Mouse (Mus musculus) kidney, embryonic 15.5 days (tissue): Measurements from ENCODE around the gene Mybpc2. TPM values are rescaled to one million over a fixed set of nuclear protein-coding genes. Genes with fewer than 3 reads are reported as not detected.

Source experiments
- ATAC-seq: fragments of 200-750 bp; cut with Nextera tagmentation; replicated peaks from 2 replicates; pipeline ENCODE4 v1.8.0; 2017; ENCODE audit warnings: moderate TSS enrichment; ENCODE audit not compliant: low FRiP score
- H3K27ac ChIP-seq: fragments of 300-500 bp; sonication (generic); 2 replicates; pipeline ENCODE4 v1.5.1; 2015; ENCODE audit warnings: mild to moderate bottlenecking, inconsistent platforms
- H3K27me3 ChIP-seq: fragments of 300-500 bp; sonication (generic); 2 replicates; pipeline ENCODE4 v1.6.1; 2015; ENCODE audit warnings: inconsistent platforms
- H3K36me3 ChIP-seq: fragments of 300-500 bp; sonication (generic); 2 replicates; pipeline ENCODE4 v1.6.1; 2015; ENCODE audit warnings: inconsistent platforms
- H3K4me1 ChIP-seq: fragments of 300-500 bp; sonication (generic); 2 replicates; pipeline ENCODE4 v1.6.1; 2015; ENCODE audit warnings: inconsistent platforms
- H3K4me2 ChIP-seq: fragments of 300-500 bp; sonication (generic); 2 replicates; pipeline ENCODE4 v1.6.1; 2015; ENCODE audit warnings: moderate library complexity, mild to moderate bottlenecking, inconsistent platforms
- H3K4me3 ChIP-seq: fragments of 300-500 bp; sonication (generic); replicated peaks from 2 replicates; pipeline ENCODE4 v1.5.1; 2015; ENCODE audit warnings: mild to moderate bottlenecking, inconsistent platforms
- H3K9ac ChIP-seq: fragments of 300-500 bp; sonication (generic); 2 replicates; pipeline ENCODE4 v1.6.1; 2015; ENCODE audit warnings: mild to moderate bottlenecking, inconsistent platforms
- H3K9me3 ChIP-seq: fragments of 300-500 bp; sonication (generic); replicated peaks from 2 replicates; pipeline ENCODE4 v1.6.1; 2016; ENCODE audit warnings: inconsistent platforms
- WGBS: fragments of 180-500 bp; shearing (Covaris S2); methylation state at CpG from one replicate; pipeline ENCODE4 v1.1.7; 2015; ENCODE audit warnings: mixed read lengths; 5-methylcytosine and 5-hydroxymethylcytosine counted together
- polyA plus RNA-seq: library from polyadenylated mRNA; unstranded; fragments of >200 nt; fragmentation: Nextera tagmentation; extraction: Ambion mirVana; gene quantifications from 2 replicates; pipeline ENCODE4 v1.2.1, GENCODE M21; 2015

Mybpc2 gene
- polyA plus RNA-seq, 1 experiment from 2014 or later = 0.16 TPM

DNA sequence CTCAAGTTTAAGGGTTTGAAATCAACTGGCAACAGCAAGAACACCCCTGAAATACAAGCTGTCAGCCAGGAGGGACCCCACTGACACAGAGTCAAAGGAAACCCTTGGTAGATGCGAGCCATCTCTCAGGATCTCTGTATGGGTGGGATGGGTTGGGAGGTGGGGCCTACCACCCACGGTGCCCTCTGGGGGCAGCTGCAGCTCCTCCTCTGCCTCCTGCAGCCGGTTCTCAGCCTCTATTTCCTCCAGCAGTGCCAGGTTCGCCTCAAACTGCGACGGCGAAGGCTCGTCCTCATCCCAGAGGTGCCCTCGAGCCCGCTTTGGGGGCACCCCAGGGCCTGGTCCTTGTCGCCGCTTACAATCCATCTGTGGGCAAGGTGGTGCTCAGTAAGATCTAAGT is 18.6 kb upstream of the Mybpc2 start:
- Histone ChIP-seq H3K36me3 (peaks cover 50% of the 10 kb centered on the region), H3K27ac (no peak overlapping the region), H3K4me3 (no peak overlapping the region), H3K9me3 (no peaks in the 10 kb centered on the region), H3K9ac (no peak overlapping the region), H3K4me1 (peaks cover 14% of the 10 kb centered on the region), H3K4me2 (no peak overlapping the region), H3K27me3 (no peaks in the 10 kb centered on the region)
- ATAC-seq = no peak
- 77% methylated on average over 12 of the region's 12 CpGs for WGBS

DNA sequence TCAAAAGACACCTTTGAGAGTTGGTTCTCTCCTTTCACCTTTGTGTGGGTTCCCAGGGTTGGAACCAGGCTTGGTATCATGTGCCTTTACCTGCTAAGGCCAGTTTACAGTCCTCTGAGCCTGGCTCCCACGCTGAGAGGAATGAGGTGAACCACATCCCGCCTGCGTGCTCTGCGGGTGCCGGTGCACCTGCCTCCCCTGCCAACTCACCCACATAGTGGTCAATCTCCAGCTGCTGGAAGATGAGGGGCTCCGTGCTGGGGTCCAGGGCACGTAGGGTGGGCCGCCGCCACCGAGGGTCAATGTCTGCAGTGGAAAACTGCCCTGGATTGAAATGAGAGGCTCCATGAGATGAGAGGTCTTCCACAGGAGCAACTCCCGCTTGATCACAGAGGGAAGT is 18.1 kb upstream of the Mybpc2 start:
- no peaks in the 10 kb centered on the region for H3K27me3 ChIP-seq
- no peak for ATAC-seq
- H3K4me3 ChIP-seq = no peak overlapping the region
- peaks cover 9% of the 10 kb centered on the region for H3K4me1 ChIP-seq
- H3K36me3 ChIP-seq = peaks cover 56% of the 10 kb centered on the region
- WGBS = 94% methylated on average over 11 of the region's 11 CpGs
- no peak overlapping the region for H3K4me2 ChIP-seq
- no peaks in the 10 kb centered on the region for H3K9me3 ChIP-seq
- H3K9ac ChIP-seq = no peak overlapping the region
- H3K27ac ChIP-seq = no peak overlapping the region

DNA sequence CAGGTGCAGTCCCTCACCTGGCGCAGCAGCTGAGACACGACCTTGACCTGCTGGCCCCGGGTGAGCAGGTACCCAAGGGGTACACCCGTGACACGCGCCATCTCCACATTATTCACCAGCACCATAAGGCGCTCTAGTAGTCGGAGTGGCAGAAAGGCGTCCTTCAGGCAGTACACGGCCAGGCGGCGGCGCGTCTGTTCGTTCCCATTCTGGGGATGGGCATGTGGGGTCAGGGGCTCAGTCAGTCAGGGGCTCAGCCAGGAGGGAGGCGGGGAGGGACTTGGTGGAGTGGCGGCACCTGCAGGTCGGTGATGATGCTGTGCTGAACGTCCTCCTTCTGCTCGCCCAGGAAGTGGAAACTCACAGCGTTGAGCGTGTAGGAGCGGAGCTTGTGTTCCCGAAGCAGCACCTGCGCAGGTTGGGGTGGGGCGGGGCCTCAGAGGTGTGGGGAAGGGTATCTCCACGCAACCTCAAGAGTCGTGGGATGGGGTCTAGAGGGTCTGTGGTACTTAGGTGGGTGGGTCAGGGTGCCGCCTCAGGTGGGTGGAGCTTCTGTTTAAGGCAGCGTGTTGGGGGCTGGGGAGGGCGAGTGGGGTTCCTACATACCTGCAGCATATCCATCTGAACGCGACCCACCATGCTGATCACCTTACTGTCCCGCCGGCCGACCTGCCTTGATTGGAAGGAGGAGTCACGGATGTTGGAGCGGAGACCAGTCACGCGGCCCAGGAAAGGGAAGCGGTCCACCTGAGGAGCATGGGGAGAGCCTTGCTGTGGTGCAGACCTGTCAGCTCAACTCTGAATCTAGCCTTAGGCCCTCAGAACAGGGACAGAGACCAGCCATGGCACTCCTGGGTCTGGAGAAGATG is 14.5 kb upstream of the Mybpc2 start:
- no peak overlapping the region for H3K4me3 ChIP-seq
- no peak overlapping the region for H3K27ac ChIP-seq
- peaks cover 90% of the 10 kb centered on the region for H3K36me3 ChIP-seq
- H3K9me3 ChIP-seq = no peaks in the 10 kb centered on the region
- ATAC-seq = no peak
- no peak overlapping the region for H3K9ac ChIP-seq
- H3K4me1 ChIP-seq = no peaks in the 10 kb centered on the region
- H3K27me3 ChIP-seq = no peaks in the 10 kb centered on the region
- H3K4me2 ChIP-seq = no peak overlapping the region
- 91% methylated on average over 41 of the region's 41 CpGs for whole genome bisulfite sequencing

DNA sequence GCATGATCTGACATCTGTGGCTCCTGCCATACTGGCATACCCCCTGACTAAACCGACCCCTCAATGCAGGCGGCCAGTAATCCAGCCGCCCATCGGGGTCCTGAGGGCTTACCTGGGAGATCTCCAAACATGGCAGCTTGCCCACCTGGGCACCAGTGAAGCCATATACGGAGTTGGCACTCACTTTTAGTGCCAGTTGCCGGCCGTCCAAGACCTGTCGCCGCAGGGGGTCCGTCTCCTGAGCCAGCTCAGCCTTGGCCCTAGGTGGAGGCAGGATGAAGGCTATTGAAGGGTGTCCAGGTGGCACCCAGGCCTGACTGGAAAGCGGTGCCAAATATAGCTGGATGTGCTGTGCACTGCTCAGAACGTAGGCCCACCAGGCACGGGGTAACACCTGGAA is 13.0 kb upstream of the Mybpc2 start:
- no peaks in the 10 kb centered on the region for H3K27me3 ChIP-seq
- no peak overlapping the region for H3K9ac ChIP-seq
- ATAC-seq = no peak
- WGBS = 91% methylated on average over 13 of the region's 13 CpGs
- H3K27ac ChIP-seq = no peak overlapping the region
- no peaks in the 10 kb centered on the region for H3K9me3 ChIP-seq
- H3K36me3 ChIP-seq = peaks cover 99% of the 10 kb centered on the region
- no peak overlapping the region for H3K4me2 ChIP-seq
- no peak overlapping the region for H3K4me3 ChIP-seq
- no peaks in the 10 kb centered on the region for H3K4me1 ChIP-seq

DNA sequence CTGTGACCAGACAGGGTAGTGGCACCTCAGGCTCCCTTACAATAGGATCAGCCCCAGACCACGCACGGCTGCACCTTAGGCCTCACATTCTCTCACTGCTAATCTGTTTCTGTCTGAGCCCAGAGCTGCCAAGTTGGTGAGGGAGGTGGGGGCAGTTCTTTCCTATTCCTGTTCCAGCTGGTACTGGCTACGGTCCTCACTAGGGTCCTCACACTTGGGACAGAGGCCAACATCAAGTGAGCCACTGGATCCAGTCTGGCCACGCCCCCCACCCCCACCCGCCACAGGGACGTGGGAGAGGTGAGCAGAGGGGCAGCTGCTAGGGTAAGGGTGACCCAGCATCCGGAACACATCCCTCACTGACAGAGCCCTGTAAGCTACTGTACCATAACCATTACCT is 12.6 kb upstream of the Mybpc2 start:
- H3K9ac ChIP-seq = no peak overlapping the region
- H3K36me3 ChIP-seq = peaks cover 97% of the 10 kb centered on the region
- no peaks in the 10 kb centered on the region for H3K9me3 ChIP-seq
- H3K4me1 ChIP-seq = no peaks in the 10 kb centered on the region
- no peak for ATAC-seq
- 74% methylated on average over 7 of the region's 7 CpGs for WGBS
- no peak overlapping the region for H3K4me3 ChIP-seq
- no peaks in the 10 kb centered on the region for H3K27me3 ChIP-seq
- no peak overlapping the region for H3K27ac ChIP-seq
- no peak overlapping the region for H3K4me2 ChIP-seq

DNA sequence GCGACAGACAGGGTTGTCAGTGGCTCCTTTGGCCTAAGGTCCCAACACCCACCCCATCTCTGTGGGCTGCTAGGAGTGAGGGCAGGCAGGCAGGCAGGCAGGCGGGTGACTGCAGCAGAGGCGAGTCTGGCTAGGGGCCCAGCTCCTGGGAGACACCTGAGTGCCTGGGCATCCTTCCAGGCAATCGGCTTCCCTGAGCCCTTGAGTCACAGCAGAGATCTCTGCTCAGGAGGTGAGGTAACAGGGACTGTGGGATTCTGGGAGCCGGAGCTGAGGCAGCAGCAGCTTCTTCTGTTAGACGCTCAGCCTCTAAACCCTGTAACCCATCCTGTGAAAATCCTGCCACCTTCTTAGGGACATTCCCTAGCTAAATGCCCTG is 12.1 kb upstream of the Mybpc2 start:
- Histone ChIP-seq H3K4me1 (no peaks in the 10 kb centered on the region), H3K4me3 (no peak overlapping the region), H3K4me2 (no peak overlapping the region), H3K9ac (no peak overlapping the region), H3K27me3 (no peaks in the 10 kb centered on the region), H3K36me3 (peaks cover 93% of the 10 kb centered on the region), H3K9me3 (no peaks in the 10 kb centered on the region), H3K27ac (no peak overlapping the region)
- no peak for ATAC-seq
- WGBS = 87% methylated on average over 6 of the region's 6 CpGs

DNA sequence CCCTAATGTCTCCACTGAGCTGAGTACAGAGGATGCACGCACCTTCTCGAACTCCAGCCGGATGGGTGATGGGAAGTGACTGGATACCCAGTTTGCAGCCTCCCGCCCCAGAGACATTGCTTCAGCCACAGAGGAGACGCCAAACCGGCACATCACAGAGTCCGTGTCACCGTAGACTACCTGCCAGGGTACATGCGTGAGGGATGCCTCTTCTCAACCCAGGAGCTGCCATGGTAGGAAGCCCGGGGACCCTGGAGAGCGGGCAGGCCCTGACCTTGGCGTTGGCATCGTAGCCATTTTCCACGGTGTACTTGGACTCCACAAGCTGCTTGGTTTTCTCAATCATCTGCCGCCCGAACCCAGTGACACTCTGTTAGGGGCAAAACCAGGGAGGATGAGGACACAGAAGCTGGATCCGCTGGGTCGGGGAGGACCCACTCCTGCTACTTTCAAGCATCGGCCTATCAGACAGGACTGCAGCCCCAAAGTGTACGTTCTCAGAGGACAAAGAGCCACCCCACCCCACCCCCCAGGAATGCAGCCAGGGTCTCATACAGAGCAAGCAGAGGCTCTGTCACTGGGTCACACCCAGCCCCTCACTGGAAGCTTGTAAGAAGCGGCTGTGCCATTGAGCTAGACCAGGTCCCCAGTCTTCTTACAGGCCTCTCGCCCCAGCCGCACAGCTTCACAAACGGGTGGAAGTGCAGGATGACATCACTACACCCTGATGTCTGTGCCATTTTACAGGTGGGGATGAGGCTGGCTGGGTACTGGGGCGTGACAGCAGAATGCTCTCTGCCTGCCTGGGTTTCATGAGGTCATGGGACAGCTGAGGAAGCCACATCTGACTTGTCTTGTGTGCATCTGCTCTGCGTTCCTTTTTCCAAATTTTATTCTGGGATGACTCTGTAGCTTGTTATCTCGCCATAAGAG is 11.5 kb upstream of the Mybpc2 start:
- Histone ChIP-seq H3K4me1 (no peaks in the 10 kb centered on the region), H3K9ac (no peak overlapping the region), H3K4me2 (no peak overlapping the region), H3K9me3 (no peaks in the 10 kb centered on the region), H3K4me3 (no peak overlapping the region), H3K27me3 (no peaks in the 10 kb centered on the region), H3K36me3 (peaks cover 87% of the 10 kb centered on the region), H3K27ac (no peak overlapping the region)
- no peak for ATAC-seq
- 89% methylated on average over 27 of the region's 27 CpGs for WGBS

DNA sequence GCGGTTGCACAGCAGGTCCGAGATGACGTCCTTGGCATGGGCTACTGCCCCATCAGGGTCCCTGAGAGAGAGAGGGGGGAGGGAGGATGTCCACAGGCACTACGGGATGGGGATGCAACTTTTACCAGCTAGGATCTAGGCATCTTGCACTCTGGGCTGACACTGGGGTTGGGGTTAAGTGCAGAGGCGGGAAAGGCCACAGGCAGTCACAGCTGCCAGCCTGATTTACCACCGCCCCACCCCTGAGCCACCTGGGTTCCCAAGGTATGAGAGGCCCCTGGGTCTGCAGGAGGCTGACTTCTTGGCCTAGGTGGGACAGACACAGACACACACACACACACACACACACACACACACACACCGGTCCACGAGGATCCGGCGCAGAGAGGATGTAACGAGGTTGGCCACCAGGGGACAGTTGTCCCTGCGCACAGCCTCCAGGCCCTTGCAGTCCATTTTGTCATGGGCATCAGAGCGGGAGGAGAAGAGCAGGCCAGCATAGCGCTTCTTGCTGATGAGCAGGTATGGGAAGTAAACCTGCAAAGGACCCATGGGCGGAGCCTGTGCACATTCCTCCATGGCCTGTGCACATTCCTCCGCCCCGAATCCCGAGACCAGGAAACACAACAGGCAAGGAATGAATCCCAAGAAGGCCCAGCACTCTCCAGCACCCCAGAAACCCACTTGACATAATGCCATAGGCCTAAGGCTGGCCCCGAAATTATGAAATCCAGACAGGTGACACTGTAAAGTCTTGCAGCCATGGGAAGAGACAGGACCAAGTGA is 10.4 kb upstream of the Mybpc2 start:
- Histone ChIP-seq H3K9me3 (no peaks in the 10 kb centered on the region), H3K27ac (no peak overlapping the region), H3K4me1 (no peaks in the 10 kb centered on the region), H3K27me3 (no peaks in the 10 kb centered on the region), H3K4me2 (no peak overlapping the region), H3K36me3 (peaks cover 76% of the 10 kb centered on the region), H3K4me3 (no peak overlapping the region), H3K9ac (no peak overlapping the region)
- ATAC-seq = no peak
- WGBS = 89% methylated on average over 19 of the region's 19 CpGs

DNA sequence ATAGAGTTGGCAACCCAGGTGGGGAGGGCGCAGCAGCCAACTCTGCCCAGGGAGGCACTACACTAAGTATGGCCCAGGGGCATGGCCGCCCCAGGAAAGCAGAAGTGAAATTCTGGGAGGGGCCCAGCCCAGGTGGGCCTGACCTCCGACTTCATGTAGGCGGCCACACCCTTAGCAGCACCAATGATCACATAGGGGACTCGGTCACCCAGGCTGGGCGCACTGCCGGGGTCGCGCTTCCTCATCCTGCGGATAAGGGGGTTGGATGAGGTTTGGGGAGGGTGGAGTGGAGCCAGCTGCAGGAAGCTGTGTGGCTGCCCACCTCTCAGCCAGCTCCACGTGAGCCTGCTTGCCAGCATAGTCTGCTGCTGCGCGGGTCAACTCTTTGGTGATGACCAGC is 9.8 kb upstream of the Mybpc2 start:
- WGBS = 85% methylated on average over 13 of the region's 13 CpGs
- Histone ChIP-seq H3K4me3 (no peak overlapping the region), H3K9me3 (no peaks in the 10 kb centered on the region), H3K9ac (no peak overlapping the region), H3K36me3 (peaks cover 70% of the 10 kb centered on the region), H3K4me2 (no peak overlapping the region), H3K27me3 (no peaks in the 10 kb centered on the region), H3K27ac (no peak overlapping the region), H3K4me1 (no peaks in the 10 kb centered on the region)
- ATAC-seq = no peak

DNA sequence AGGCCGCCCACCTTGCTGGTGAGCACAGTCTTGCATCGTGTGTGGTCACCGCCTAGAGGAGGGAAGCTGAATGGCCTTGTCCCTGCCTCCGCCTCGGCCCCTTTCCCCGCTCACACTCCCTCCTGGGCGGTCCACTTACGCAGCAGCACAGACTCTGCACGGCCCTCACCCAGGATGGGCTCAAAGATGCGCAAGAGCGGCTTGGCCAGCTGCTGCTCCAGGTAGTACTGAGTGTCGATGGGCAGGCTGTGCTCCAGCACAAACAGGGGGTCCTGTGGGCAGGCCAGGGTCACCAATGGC is 9.2 kb upstream of the Mybpc2 start:
- Histone ChIP-seq H3K4me3 (no peak overlapping the region), H3K36me3 (peaks cover 64% of the 10 kb centered on the region), H3K9me3 (no peaks in the 10 kb centered on the region), H3K4me1 (no peaks in the 10 kb centered on the region), H3K27me3 (peaks cover 1% of the 10 kb centered on the region; the same call in 1 of the 2 replicates), H3K4me2 (no peak overlapping the region), H3K9ac (no peak overlapping the region), H3K27ac (no peak overlapping the region)
- 76% methylated on average over 12 of the region's 12 CpGs for WGBS
- ATAC-seq = no peak

DNA sequence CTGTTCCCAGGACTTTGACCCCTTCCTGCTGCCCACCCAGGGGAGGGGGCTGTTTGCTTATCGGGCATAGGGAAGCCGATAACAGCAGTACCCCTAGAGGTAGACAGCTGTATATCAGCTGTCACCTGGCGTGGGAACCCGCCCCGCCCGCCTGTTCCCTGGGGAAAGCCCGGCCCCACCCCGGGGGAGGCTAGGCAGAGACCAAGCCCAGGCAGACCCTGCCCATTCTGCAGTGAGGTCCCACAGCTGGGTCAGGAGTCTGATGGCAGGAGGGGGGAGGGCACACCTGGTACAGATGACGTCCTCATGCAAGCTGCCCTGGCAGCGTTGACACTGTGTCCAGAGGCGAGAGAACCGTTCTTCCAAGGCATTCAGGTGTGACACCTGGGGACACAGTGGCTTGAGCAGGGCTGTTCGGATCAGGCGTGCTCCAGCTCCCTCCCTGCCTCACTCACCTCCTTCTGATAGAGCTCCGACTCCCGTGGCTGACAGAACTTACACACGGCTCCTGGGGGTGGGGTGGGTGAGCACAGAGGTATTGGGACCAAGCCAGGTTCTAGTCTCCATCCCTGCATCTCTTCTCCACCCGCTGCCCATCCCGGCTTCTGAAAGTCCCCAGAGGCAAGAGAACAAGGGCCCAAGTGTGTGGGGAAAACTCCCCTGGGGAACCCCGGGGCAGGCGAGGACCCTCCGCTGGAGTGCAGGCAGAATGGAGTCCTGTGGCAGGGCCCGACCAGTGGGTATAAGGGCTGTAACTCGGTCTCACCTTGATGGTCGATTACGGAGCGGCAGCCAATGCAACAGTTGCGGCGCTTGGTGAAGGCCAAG is 8.7 kb upstream of the Mybpc2 start:
- Histone ChIP-seq H3K27me3 (peaks cover 7% of the 10 kb centered on the region; the same call in 1 of the 2 replicates), H3K4me3 (no peak overlapping the region), H3K36me3 (peaks cover 59% of the 10 kb centered on the region), H3K9ac (no peak overlapping the region), H3K4me2 (no peak overlapping the region), H3K9me3 (no peaks in the 10 kb centered on the region), H3K4me1 (peaks cover 6% of the 10 kb centered on the region; the same call in 1 of the 2 replicates), H3K27ac (no peak overlapping the region)
- 78% methylated on average over 29 of the region's 29 CpGs for WGBS
- no peak for ATAC-seq
